Mouse (Mus musculus): ENCODE data around the gene Gm21905. TPM values are rescaled to one million over a fixed set of nuclear protein-coding genes. Genes with fewer than 3 reads are reported as not detected.

Gene Gm21905
- polyA plus RNA-seq, 1 experiment: not detected

DNA sequence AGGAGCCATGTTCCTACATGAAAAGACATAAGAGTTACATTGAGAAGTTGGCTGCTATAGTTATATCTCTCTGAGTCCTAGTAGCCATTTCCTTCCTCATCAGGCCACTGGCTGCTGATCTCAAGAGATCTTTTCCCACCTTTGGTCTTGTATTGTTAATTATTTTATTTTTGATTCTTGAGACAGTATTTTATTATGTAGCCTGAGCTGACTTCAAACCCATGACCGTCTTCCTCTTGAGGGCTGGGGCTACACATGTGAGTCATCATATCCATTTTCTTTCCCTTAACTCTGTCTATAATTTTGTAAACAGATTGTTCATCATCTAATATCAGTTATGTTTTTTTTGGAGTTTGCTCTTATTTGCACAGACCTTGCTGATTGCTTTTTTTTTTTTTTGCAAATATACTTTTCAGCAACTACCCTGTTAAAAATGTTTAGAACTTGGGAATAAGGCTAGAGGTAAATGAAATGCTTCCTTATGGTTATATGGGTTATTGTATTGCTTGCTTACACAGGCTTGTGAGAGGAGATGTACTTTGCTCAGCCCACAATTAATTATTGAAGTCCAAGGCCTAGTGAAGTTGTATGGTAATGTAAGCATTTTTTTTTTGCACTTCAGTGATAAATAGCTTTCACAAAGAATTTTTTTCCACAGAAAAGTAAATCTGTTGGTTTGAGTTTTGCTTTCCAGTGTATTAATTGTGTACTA is 2.0 kb downstream of the Gm21905 start:
- TF ChIP-seq FLI1 (IDR thresholded peaks at IDR 0.05; ENCODE audit: low read length) (no peak), GATA1 (IDR thresholded peaks at IDR 0.05; ENCODE audit: borderline replicate concordance, low read length) (no peak)
- no peak overlapping the region for H3K4me3 ChIP-seq (replicated peaks)
- H3K27me3 ChIP-seq (replicated peaks): no peaks in the 10 kb centered on the region
- H3K4me1 ChIP-seq: peaks cover 80% of the 10 kb centered on the region
- no peaks in the 10 kb centered on the region for H3K36me3 ChIP-seq (replicated peaks; ENCODE audit: low read length)
- no peaks in the 10 kb centered on the region for H3K9me3 ChIP-seq

DNA sequence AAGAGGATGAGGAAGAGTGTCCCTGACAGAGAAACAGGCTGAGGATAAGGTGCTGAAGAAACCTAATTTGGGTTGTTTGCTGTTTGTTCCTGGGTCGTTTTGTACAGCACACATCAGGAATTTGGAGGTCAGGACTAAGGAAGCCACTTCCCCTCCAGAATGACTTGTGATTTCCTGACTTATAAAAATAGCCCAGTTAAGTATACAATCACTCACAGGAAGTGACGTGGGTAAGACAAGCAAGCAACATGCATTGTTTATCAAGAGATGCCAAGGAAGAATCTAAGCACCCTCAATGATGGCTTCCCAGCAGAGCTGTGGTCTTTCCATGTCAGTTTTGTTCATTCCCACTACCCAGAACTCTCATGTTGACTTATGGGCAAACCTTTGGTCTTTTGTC is 3.0 kb downstream of the Gm21905 start:
- H3K9me3 ChIP-seq: no peaks in the 10 kb centered on the region
- H3K36me3 ChIP-seq (replicated peaks; ENCODE audit: low read length): no peaks in the 10 kb centered on the region
- peak overlapping the region; percentile 60 for H3K4me3 ChIP-seq (replicated peaks)
- H3K4me1 ChIP-seq: peaks cover 81% of the 10 kb centered on the region
- no peak for TF ChIP-seq FLI1 (IDR thresholded peaks at IDR 0.05; ENCODE audit: low read length)
- TF ChIP-seq GATA1 (IDR thresholded peaks at IDR 0.05; ENCODE audit: borderline replicate concordance, low read length): no peak
- no peaks in the 10 kb centered on the region for H3K27me3 ChIP-seq (replicated peaks)

DNA sequence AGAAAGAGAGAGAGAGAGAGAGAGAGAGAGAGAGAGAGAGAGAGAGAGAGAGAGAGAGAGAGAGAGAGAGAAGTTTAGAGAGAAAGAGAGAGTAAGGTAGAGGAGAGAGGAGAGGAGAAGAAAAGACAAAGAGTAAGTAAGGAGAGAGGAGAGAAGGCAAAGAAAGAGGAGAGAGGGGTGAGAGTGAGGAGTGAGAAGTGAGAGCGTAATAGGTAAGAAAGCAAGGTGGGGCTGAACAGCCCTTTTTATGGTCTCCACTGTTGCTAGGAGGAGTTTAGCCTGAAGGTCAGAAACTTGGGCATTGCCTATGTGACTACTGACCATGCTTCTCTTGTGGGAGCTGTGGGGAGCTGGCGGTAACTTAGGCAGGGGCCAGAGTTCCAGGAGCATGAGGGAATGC is 4.9 kb downstream of the Gm21905 start, which contains the start of gene Gm5108:
Gene Gm5108 (plus strand): TSS at position 301 of the 400 bp plus-strand sequence.
- no peak within 1 kb of the TSS for H3K4me3 ChIP-seq (replicated peaks)
- no peaks in the 10 kb centered on the region for H3K36me3 ChIP-seq (replicated peaks; ENCODE audit: low read length)
- peaks cover 89% of the 10 kb centered on the region for H3K4me1 ChIP-seq
- no peaks in the 10 kb centered on the region for H3K27me3 ChIP-seq (replicated peaks)
- no peaks in the 10 kb centered on the region for H3K9me3 ChIP-seq
- TF ChIP-seq GATA1 (IDR thresholded peaks at IDR 0.05; ENCODE audit: borderline replicate concordance, low read length) (no peak), FLI1 (IDR thresholded peaks at IDR 0.05; ENCODE audit: low read length) (no peak)

DNA sequence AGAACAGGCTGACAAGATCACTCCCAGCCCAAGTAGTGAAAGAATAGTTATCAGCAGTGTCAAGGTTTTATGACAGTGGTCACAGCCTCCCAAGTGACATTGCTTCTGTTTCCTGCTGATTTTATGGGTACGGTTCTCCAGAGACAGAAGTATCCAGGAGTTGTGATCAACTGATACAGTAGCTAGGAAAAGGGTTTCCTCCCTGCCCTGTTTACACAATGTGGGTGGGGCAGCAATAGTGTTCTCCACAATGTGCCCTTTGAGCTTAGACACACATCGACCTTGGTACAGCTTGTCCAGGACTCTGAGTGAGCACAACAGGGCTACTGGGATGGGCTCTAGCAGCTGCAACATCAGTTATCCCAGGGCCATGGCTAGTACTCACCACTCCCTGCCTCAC is 14.6 kb downstream of the Gm21905 start:
- Histone ChIP-seq H3K27me3 (replicated peaks) (no peaks in the 10 kb centered on the region), H3K4me3 (replicated peaks) (peak overlapping the region; percentile 82), H3K4me1 (peaks cover 87% of the 10 kb centered on the region), H3K36me3 (replicated peaks; ENCODE audit: low read length) (no peaks in the 10 kb centered on the region), H3K9me3 (no peaks in the 10 kb centered on the region)
- 0 out of 2 replicates have a peak, but pooled peaks have one; percentile 10 for TF ChIP-seq FLI1 (IDR thresholded peaks at IDR 0.05; ENCODE audit: low read length)
- TF ChIP-seq GATA1 (IDR thresholded peaks at IDR 0.05; ENCODE audit: borderline replicate concordance, low read length): peak; percentile 56; the same call in 1 of the 3 replicates

DNA sequence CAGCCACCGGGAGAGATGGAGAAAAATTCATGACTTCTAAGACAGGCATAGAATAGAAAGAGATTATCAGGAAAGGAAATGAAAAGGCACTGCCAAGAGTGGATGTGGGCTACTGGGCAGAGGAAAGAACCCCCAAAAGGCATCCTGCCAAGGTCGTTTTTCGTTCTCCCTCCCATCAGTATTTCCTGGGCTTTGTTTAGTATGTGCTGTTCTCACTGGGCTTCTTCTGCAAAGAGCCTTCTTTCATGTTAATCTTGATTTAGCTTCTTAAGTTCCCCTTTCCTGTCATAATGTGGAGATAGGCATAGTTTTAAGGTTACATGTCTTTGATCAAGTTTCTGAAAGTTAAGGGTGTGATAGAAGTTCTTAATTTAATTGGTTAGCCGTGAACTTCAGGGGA is 15.6 kb downstream of the Gm21905 start:
- Histone ChIP-seq H3K4me1 (peaks cover 86% of the 10 kb centered on the region), H3K9me3 (no peaks in the 10 kb centered on the region), H3K27me3 (replicated peaks) (no peaks in the 10 kb centered on the region), H3K4me3 (replicated peaks) (peak overlapping the region; percentile 82), H3K36me3 (replicated peaks; ENCODE audit: low read length) (no peaks in the 10 kb centered on the region)
- no peak for TF ChIP-seq FLI1 (IDR thresholded peaks at IDR 0.05; ENCODE audit: low read length)
- no peak for TF ChIP-seq GATA1 (IDR thresholded peaks at IDR 0.05; ENCODE audit: borderline replicate concordance, low read length)

DNA sequence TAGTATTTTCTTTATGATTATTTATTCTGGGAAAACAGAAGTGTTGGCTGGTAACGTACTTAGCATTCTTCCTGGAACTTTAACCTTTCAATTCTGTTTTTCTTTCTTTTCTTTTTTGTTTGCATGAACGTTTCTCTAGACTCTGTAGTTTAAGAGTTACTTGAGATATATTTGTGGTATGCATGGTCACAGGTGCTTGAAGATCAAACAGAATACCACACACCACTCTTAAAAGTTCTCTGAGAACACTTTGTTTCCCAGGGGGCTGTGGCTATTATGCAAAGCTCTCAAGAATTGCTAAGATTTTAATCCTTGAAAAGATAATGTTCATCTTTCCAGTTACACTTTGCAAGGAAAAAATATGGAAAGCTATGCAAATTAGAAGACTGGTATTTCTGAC is 41.7 kb downstream of the Gm21905 start:
- H3K9me3 ChIP-seq: no peaks in the 10 kb centered on the region; the same call in 1 of the 2 replicates
- no peaks in the 10 kb centered on the region for H3K36me3 ChIP-seq (replicated peaks; ENCODE audit: low read length)
- no peaks in the 10 kb centered on the region for H3K27me3 ChIP-seq (replicated peaks)
- peaks cover 5% of the 10 kb centered on the region; the same call in 1 of the 2 replicates for H3K4me1 ChIP-seq
- TF ChIP-seq FLI1 (IDR thresholded peaks at IDR 0.05; ENCODE audit: low read length) (no peak), GATA1 (IDR thresholded peaks at IDR 0.05; ENCODE audit: borderline replicate concordance, low read length) (no peak)
- H3K4me3 ChIP-seq (replicated peaks): no peak overlapping the region

DNA sequence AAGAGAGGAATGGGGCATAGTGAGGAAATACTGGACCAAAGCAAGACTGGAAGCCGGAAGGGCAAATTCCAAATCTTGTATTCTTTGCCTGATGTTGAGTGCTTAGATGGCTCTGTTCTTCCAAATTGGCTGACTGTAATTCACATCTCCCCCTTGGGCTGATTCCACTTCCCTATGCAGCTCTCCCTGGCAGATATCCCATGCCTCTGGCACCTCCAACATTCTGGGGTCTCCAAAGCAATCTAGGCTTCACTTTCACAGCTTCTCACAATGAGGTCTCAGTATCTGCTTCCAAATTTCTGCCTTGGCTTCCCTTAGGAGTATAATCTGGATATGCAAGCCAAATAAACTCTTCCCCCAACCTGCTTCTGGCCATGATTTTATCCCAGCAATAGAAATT is 47.3 kb downstream of the Gm21905 start:
- no peak for TF ChIP-seq FLI1 (IDR thresholded peaks at IDR 0.05; ENCODE audit: low read length)
- TF ChIP-seq GATA1 (IDR thresholded peaks at IDR 0.05; ENCODE audit: borderline replicate concordance, low read length): no peak
- Histone ChIP-seq H3K27me3 (replicated peaks) (no peaks in the 10 kb centered on the region), H3K4me1 (peaks cover 12% of the 10 kb centered on the region; the same call in 1 of the 2 replicates), H3K9me3 (no peaks in the 10 kb centered on the region), H3K4me3 (replicated peaks) (no peak overlapping the region), H3K36me3 (replicated peaks; ENCODE audit: low read length) (no peaks in the 10 kb centered on the region)

DNA sequence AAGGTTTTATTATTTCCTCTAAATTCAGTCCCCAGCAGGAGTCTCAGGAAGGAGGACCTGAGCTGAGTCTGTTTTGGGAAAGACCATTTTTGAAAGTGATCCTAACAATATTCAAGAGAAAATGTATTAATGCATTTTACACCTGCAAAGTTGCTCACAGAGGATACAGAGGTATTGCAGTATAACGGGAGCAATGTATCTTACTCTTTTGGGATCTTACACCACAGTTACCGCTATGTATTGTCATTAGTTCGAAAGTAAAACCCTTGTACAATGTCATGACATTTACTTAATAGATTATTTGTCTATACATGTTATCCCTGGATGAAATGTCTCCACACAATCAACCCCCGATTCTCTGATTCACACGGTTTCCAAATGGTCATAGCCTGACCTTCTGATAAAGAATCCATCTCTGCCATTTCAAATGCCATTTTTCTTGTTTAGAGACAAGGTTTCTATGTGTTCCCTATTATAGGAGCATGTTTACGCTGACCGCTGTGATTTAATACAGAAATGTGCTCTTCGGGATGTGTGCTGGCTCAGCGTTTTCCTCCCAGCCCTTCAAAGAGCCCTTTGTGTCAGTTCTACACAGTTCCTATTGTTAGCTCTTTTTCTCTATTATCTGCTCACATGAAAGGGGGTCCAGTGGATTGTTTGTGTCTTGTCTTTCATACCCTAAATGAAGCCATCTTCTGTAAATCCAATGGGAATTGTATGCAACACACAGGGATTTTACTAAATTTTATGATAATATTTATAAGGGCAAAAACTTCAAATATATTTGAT is 61.6 kb downstream of the Gm21905 start:
- TF ChIP-seq FLI1 (IDR thresholded peaks at IDR 0.05; ENCODE audit: low read length) (no peak), GATA1 (IDR thresholded peaks at IDR 0.05; ENCODE audit: borderline replicate concordance, low read length) (no peak)
- H3K4me3 ChIP-seq (replicated peaks): no peak overlapping the region
- H3K4me1 ChIP-seq: peaks cover 53% of the 10 kb centered on the region
- H3K27me3 ChIP-seq (replicated peaks): no peaks in the 10 kb centered on the region
- no peaks in the 10 kb centered on the region for H3K9me3 ChIP-seq
- no peaks in the 10 kb centered on the region for H3K36me3 ChIP-seq (replicated peaks; ENCODE audit: low read length)

DNA sequence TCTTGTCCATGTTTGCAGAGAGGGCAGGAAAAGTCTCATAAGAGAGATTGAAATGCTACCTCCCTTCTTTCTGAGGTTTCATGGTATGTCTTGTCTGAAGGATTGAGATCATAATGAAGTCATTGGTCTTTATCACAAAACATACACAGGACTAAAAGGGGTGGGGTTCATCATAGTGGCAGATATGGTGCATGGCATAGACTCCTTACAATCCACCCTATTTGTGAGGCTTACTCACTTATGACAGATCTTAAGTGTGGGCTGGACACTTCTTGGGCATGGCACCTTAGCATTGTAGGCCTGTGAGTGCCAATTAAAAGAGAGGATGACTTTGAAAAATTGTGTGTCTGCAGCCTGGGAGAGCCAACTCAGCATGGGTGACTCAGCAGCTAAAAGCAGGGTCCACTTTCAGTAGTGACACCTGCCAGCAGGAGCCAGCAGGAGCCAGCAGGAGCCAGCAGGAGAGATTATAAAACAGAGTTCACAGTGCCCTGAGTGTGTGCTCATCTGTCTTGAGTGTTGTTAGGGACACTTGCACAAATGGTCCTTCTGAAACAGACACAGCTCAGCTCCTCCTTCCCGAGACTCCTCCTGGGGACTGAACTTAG is 62.6 kb downstream of the Gm21905 start:
- Histone ChIP-seq H3K27me3 (replicated peaks) (peaks cover under 1% of the 10 kb centered on the region), H3K36me3 (replicated peaks; ENCODE audit: low read length) (no peaks in the 10 kb centered on the region), H3K4me1 (peaks cover 45% of the 10 kb centered on the region), H3K4me3 (replicated peaks) (peak overlapping the region; percentile 29), H3K9me3 (no peaks in the 10 kb centered on the region)
- TF ChIP-seq GATA1 (IDR thresholded peaks at IDR 0.05; ENCODE audit: borderline replicate concordance, low read length) (no peak), FLI1 (IDR thresholded peaks at IDR 0.05; ENCODE audit: low read length) (no peak)

Other genes starting within 250 kb of the Gm21905 start
- gene Atp8a1, start 99.0 kb downstream of the Gm21905 start, polyA plus RNA-seq (2012; ENCODE audit: insufficient read depth, low replicate concordance): 39.1 and 107 TPM in 2 replicates
- not detected in 2 replicates for gene Gm5108, start 4.8 kb downstream of the Gm21905 start, polyA plus RNA-seq (2012; ENCODE audit: insufficient read depth, low replicate concordance)
- gene Grxcr1, start 85.4 kb upstream of the Gm21905 start, polyA plus RNA-seq (2012; ENCODE audit: insufficient read depth, low replicate concordance): not detected in 2 replicates